8 mouse cellular contexts compared by ENCODE assay signal in genomic region chr16:55934453-55935037, GRCm38 (mm10). TPM values are rescaled to one million over a fixed set of nuclear protein-coding genes. Genes with fewer than 3 reads are reported as not detected.
A peak's percentile ranks its signal among the peaks of the same experiment; 100 is the strongest.
DNase-seq lines count a peak whose midpoint lies in the region; ATAC-seq lines count a peak whose summit lies in the region.

Cep97 (minus strand) TSS chr16:55934855.

- peak; percentile 86 for DNase-seq in MN1 (ENCODE audit: low spot score)
- peak; percentile 95 for DNase-seq in cerebellum, adult 9-10 months
- peak; percentile 91 for DNase-seq in hindbrain, embryonic 11.5 days (ENCODE audit: low spot score)
- DNase-seq in layer of hippocampus, postnatal 10 days (ENCODE audit: low spot score in 2 of 2): peak; percentile 88
- DNase-seq in lung, postnatal 10 days: peak; percentile 93
- DNase-seq in ovary, postnatal 36 days (ENCODE audit: low spot score): peak; percentile 83
- peak; percentile 93 for DNase-seq in thymus, postnatal 25 days

- H3K27me3 ChIP-seq in hindbrain, embryonic 11.5 days (ENCODE audit: control insufficient read depth, insufficient read depth, low read length): no peaks in the 10 kb centered on the region

- ATAC-seq in frontal cortex, adult (ENCODE audit: low TSS enrichment): peak; percentile 98
- peak; percentile 99 for ATAC-seq in hindbrain, embryonic 11.5 days (ENCODE audit: low FRiP score)

- peak within 1 kb of the TSS; percentile 74 for H3K4me3 ChIP-seq in hindbrain, embryonic 11.5 days (ENCODE audit: low read depth, low read length)

- under 1% methylated on average over 24 of the region's 24 CpGs for WGBS in hindbrain, embryonic 11.5 days

- no peaks in the 10 kb centered on the region for H3K9me3 ChIP-seq in hindbrain, embryonic 11.5 days (ENCODE audit: control insufficient read depth, low read length)

- H3K36me3 ChIP-seq in hindbrain, embryonic 11.5 days (ENCODE audit: control insufficient read depth, insufficient read depth, low read length): no peaks in the 10 kb centered on the region; the same call in 1 of the 2 replicates

- peak within 1 kb of the TSS; percentile 72 for H3K9ac ChIP-seq in hindbrain, embryonic 11.5 days (ENCODE audit: low read depth, low read length)

- H3K4me2 ChIP-seq in hindbrain, embryonic 11.5 days (replicated peaks; ENCODE audit: low read depth, low read length): peak within 1 kb of the TSS; percentile 64

- peak within 1 kb of the TSS; percentile 69 for H3K27ac ChIP-seq in hindbrain, embryonic 11.5 days (ENCODE audit: low read depth, low read length)

- H3K4me1 ChIP-seq in hindbrain, embryonic 11.5 days (replicated peaks; ENCODE audit: control insufficient read depth, insufficient read depth, low read length): no peaks in the 10 kb centered on the region

RNA-seq across cellular contexts. Expression of gene Cep97, which starts in this region (rescaled TPM):
- 18.7 and 23.0 TPM in 2 replicates for polyA plus RNA-seq in hindbrain, embryonic 11.5 days (2014; fragmentation: Nextera tagmentation; extraction: Ambion mirVana)
- total RNA-seq in layer of hippocampus, postnatal 10 days (2021): 10 to 100 TPM in 1 of 2 experiments, 1 to 10 TPM in 1; 9.8 to 11.5 TPM

Comparison
In these comparisons a context has a peak if more than half of its experiments do, and no peak if none do; other contexts are left out.
1. Peak in every context shown above with its lines: DNase-seq, ATAC-seq, H3K4me3 ChIP-seq and H3K27ac ChIP-seq.